Mouse (Mus musculus) spleen, embryonic (tissue): ENCODE results near the gene Hist1h1e.
"Not testable (repeated sequence)": the region's sequence is repeated elsewhere in the genome, so short reads cannot be mapped to it uniquely, and the experiment has no call there.

ENCODE experiments used
- CTCF ChIA-PET: fragments of 350-600 bp; sonication (Branson Sonifier 250); formaldehyde crosslinking; loops from one replicate; lab custom pipeline; 2022; lab: Charles Lee

Hist1h1e gene

DNA sequence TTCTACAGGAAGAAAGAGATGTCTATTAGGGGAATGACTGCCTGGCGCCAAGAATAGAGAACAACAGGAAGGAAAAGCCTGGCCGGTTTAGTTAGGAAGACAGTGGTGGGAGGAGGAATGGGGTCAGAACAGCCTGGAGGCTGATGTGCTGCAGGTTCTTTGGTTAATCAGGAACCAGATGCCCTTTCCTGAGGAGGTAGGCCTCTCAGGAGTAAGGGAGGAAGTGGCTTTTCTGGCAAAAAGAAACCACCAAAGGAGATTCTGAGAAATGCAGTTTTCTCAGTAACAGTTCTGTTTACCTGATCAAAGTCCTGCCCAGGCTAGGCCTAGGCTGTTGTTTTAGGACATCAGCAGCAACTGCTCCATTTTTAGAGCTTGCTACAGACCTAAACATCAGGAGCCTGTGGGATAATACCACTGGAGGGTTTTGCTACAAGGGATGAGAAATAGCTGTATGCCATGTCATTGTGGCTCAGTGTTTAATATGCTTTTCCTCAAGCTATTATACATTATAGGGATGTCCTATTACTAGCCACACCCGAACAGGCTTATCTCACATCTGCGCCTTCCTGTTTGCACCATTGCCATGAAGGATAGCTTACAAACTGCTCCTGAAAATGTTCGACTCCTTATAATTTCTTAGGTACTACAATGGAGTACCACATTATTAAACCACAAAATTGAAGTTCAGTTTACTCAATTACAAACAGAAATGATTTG is 29.1 kb downstream of the Hist1h1e start:
- CTCF ChIA-PET, result interaction anchor here (0.7 kb wide), 1 partner anchor 124 kb away, joined by 6 read pairs; no protein-coding TSS in a partner anchor

DNA sequence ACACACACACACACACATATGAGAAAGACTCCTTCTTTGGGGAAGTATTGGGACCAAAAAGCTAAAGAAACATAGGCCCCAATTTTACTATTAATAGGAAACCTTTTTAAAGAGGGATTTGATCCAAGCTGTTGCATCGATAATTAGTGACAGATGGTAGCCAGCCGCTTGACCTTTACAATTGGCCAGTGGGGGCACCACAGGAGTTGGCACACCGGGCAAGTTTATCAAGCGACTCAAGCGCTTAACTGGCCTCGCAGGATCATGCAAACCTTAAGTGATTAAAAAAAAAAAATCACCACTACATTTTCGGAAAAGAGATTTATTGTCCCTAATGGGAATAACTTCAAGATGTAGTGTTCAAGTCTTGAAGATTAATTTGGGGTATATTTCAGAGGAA is 29.7 kb downstream of the Hist1h1e start:
- CTCF ChIA-PET, result interaction anchor here (0.7 kb wide), 1 partner anchor 125 kb away, joined by 6 read pairs; no protein-coding TSS in a partner anchor

- CTCF ChIA-PET, result not testable (repeated sequence)
Measured at GRCm38 (mm10) chr13:23591886-23592285, 30.5 kb downstream of the Hist1h1e start.

GRCm38 (mm10) chr13:23591206-23591605 is 31.2 kb downstream of the Hist1h1e start:
- CTCF ChIA-PET, result no interaction called here

- CTCF ChIA-PET, result interaction anchor here (0.6 kb wide), 1 partner anchor 156 kb away, joined by 11 read pairs; no protein-coding TSS in a partner anchor
Measured at GRCm38 (mm10) chr13:23586940-23587225, 35.5 kb downstream of the Hist1h1e start.

DNA sequence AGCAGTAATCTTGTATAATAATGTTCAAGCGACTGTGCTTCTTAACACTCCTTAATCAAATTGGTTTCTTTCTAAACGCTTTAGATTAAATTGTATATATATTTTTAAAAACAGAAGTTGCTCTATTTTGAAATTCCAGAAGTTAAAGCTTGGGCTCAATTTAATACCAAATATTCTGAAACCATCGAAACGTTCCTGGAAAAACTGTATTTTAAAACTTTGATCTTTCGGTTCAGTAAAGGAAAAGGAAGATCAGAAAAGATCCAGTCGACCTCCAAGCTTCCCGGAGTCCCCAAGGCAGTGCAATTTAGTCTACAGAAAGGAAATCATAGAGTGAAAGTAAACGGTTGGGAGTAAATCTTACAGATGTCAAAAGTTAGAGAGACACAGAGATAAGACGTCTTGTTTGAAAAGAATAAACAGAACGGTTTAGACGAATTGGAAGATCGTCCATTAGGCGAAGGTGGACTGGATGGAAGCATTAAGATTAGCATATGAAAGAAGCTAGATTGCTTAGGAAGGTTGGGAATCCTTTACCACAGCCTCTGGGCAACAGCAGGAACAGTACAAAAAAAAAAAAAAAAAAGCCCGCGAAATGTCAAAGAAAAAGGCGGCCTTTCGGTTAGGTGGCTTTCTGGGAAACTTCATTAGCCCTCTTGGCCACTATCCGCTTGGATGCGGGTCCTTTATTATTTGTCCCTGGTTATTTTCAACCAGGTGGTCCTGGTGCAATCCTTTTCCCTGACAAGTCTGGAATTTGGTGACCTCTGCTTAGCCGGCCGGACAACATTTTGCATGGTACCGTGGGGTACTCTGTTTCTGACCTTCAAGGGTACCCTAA is 36.0 kb downstream of the Hist1h1e start:
- CTCF ChIA-PET, result interaction anchor here (0.5 kb wide), 1 partner anchor 1555 kb away, joined by 17 read pairs; no protein-coding TSS in a partner anchor

DNA sequence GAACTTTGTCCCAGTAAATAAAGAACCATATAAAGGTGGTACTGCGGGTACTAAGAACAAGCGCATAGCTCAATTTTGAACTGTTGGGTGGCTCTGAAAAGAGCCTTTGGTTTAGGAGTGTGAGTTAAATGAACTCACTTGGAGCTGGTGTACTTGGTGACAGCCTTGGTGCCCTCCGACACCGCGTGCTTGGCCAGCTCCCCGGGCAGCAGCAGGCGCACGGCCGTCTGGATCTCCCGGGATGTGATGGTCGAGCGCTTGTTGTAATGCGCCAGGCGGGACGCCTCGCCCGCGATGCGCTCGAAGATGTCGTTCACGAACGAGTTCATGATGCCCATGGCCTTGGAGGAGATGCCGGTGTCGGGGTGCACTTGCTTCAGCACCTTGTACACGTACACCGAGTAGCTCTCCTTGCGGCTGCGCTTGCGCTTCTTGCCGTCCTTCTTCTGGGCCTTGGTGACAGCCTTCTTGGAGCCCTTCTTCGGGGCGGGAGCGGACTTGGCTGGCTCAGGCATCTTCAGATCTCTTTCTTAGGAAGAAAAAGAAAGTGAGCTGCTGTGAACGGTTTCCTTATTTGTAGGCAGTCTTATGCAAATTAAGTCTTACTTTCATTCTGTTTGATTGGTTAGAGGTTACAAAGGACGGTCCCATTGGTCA is 36.8 kb downstream of the Hist1h1e start:
- CTCF ChIA-PET, result interaction anchor here (0.5 kb wide), 1 partner anchor 1555 kb away, joined by 17 read pairs; no protein-coding TSS in a partner anchor

GRCm38 (mm10) chr13:23585029-23585441 is 37.3 kb downstream of the Hist1h1e start:
- CTCF ChIA-PET, result no interaction called here

DNA sequence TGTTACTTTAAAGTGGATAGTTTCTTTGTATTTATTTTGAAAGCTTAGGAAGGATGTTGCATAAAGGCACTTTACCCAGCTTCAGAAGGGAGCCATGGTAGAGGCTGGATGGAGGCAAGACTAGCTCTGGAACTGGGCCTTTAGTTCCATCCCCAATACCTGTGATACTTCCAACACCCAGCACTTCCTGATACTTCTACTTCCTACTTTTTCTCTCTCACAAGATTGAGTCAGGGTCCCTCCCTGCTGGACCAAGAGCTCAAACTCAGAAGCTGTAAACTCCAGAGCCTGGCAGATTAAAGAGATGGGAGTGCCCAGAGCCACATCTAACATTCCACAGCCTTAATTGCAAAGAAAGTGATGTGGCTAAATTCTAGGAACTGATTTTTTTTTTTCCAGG is 38.0 kb downstream of the Hist1h1e start:
- CTCF ChIA-PET, result no interaction called here

DNA sequence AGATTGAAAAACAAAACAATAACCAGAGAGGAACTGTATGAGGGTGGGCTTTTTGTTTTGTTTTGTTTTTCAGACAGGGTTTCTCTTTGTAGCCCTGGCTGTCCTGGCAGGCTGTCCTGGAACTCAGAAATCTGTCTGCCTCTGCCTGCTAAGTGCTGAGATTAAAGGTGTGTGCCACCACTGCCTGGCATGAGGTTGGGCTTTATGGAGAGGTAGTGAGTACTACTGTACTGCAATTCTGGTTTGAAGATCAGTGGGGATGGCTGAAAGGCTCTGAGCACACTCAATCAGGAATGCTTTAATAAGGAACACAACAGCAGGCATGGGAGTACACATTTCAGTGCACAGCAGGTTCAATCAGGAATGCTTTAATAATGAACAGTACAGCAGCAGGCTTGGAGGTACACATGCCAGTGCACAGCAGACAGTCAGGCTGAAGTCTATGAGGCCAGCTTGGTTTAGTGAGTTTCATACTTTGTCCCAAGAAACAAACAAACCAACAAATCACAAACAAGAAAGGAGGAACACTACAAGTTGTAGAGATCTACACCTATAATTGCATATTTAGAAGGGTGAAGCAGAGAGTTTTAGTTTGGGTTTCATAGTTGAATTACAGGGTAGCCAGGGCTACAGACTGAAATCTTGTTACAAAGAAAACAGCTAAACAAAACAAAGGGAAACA is 38.8 kb downstream of the Hist1h1e start:
- CTCF ChIA-PET, result interaction anchor here (1.2 kb wide), 1 partner anchor 38 kb away, joined by 3 read pairs; the partner anchor contains the start of gene Hist1h2be

DNA sequence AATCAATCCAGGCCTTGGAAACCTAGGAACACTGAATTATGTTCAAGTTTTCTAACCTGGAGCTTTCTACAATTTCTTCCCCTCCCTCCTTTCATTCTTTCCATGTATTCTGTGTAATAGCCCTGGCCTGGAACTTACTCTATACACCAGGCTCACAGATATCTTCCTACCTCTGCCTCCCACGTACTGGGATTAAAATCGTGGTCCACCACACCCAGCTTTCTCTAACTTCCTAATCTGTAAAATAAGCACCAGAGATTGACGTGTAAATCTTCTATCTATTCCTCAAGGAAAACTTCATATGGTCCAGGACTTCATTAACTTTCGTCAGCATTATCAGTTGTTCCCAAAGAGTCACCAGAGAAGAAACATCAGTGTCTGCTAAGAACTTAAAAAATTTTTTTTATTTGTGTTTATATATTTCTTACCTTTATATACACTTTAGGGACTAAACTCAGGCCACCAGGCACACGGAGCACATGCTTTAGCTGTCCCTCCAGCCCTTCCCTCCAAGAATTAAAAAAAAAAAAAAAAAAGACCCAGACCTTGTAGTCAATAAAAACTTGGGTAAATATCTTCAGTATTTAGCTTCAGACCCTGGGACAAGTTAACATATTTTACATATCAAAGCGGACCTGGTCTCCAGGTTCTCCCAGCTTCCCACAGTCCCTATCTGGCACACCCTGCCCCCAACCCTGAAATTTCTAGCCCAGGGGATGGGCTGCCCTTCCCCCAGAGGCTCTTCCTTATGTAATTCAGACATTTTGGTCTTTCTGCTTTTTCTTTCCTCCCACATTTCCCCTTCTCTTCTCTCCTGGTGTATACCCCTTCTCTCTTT is 39.9 kb downstream of the Hist1h1e start:
- CTCF ChIA-PET, result interaction anchor here (0.6 to 1.2 kb wide), 3 partner anchors 39 to 1801 kb away, joined by 3 read pairs; partner anchors contain the start of gene Hist1h2be

DNA sequence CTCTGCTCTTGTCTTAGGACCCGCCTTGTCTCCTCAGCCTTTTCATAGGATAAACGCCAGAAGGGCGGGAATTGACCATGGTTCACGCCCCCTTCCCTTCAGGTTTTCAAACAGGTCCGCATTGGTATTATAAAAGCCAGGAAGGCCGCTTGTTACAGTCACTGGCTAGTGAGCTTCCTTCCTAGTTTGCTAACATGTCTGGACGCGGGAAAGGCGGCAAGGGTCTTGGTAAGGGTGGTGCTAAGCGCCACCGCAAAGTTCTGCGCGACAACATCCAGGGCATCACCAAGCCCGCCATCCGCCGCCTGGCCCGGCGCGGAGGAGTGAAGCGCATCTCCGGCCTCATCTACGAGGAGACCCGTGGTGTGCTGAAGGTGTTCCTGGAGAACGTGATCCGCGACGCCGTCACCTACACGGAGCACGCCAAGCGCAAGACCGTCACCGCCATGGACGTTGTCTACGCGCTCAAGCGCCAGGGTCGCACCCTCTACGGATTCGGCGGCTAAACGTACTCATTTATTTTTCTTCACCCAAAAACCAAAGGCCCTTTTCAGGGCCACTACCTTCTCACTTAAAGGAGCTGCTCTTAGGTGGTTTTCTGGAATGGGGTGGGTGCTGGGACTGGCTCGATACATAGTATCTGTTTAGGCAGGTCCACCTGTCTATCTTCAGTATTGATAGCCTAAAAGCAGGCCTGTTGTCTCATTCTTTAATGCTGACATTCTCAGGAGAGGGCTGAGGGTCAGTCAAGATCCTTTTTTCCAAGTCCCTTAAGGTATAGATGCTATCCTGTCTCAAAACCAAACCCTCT is 40.7 kb downstream of the Hist1h1e start, which contains the start of gene Hist1h4d:
Gene Hist1h4d (plus strand): TSS at position 191 of the 811 bp plus-strand sequence.
- CTCF ChIA-PET, result interaction anchor here (0.6 kb wide), 1 partner anchor 147 kb away, joined by 3 read pairs; no protein-coding TSS in a partner anchor

DNA sequence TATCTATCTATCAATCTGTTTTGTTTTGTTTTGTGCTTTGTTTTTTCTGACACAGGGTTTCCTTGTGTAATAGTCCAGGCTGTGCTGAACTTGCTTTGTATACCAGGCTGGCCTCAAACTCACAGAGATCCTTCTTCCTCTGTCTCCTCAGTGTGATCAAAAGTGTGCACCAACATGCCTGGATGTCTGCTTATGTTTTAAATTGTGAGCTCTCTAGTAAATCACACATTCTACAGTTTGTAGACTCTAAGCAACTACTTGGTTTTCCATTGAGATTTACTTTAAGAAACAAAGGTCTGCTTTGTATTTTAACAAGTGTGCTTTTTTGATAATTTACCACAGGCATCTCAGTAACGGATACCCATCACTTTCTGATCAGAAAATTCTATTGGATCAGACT is 44.5 kb downstream of the Hist1h1e start:
- CTCF ChIA-PET, result no interaction called here

DNA sequence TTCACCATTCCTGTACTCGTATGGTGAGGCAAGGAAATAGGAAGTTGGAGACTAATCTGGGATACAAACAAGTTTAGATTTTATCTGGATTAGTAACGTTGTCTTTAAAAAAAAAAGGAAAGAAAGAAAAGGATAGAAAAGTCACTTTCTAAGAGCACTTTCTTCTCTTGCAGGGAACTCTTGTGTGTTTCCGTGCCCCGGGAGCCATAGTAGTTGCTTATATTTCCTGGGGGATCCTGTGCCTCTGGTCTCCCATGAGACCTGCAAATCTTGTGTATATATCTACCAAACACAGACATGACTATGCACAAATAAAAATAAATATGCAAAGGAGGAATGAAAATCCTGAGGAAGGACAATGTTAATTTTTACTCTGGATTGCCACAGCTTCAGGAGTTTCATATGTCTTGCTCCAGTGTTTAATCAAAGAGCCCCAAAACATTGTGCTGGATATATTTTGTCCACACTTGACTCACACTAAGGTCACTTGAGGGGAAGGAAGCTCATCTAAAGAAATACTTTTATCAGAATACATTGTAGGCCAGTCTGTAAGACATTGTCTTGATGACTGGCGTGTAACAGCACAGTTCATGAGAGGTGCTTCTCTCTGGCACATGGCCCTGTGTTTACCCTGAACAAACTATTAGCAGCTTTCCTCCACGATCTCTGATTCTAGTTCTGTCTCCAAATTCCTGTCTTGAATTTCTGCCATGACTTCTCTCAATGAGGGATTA is 45.3 kb downstream of the Hist1h1e start:
- CTCF ChIA-PET, result no interaction called here

DNA sequence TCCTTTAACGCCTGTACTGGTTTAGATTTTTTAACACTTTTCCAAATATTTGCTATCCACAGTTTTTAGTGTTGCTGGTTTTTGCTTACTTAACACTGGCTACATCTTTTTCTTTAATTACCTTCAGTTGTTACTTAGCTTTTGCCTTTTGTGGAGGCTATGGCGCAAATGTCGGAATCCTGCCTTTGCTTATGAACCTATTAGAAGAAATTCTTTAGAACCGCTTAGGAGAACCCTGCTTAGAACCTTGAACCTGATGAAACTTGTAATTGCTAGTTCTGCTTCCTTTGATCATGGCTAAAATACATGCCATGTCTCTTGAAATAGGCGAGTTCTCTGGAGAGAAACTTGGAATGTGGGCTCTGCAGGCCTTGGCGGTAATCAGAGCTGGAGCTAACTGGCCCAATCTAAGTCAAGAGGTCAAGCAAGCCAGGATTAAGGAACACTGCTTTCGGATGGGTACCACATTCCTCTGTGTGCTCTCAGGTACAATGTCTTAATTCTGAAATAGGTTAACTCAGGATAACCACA is 45.9 kb downstream of the Hist1h1e start:
- CTCF ChIA-PET, result interaction anchor here (0.5 kb wide), 2 partner anchors 14 to 1684 kb away, joined by 3 read pairs; no protein-coding TSS in a partner anchor

GRCm38 (mm10) chr13:23575864-23576313 is 46.5 kb downstream of the Hist1h1e start:
- CTCF ChIA-PET, result interaction anchor here (0.5 kb wide), 2 partner anchors 13 to 1683 kb away, joined by 3 read pairs; no protein-coding TSS in a partner anchor

DNA sequence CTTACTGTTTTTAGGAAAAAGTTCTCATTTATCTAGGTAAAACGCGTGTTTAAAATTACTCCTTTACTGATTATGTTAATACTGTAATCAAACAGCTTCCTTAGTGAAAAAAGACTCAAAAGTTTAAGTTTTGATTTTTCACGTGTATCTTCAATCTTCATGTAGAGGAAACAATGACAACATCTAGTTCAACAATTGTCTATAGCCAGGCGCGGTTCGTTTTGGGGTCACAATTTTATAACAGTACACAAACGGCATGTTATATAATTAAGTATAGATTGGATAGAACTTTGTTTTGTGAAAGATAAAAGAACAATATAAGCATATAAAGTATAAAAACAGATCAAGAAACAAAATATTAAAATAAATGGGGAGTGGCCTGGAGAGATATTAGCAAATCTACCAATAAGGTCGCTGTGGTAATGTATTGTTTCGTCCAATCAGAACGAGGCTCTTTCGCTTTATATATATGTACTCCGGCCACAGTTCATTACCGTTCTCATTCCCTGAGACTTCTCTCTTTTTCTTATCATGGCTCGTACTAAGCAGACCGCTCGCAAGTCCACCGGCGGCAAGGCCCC is 47.0 kb downstream of the Hist1h1e start, which contains the start of gene Hist1h3d:
Gene Hist1h3d (plus strand): TSS at position 493 of the 581 bp plus-strand sequence.
- CTCF ChIA-PET, result no interaction called here
